Mouse (Mus musculus) megakaryocyte, embryonic 14.5 days (primary cell): ENCODE results near the gene Sorbs2.

ENCODE experiments used
- FLI1 ChIP-seq: IDR thresholded peaks from 2 replicates; pipeline ENCODE4 v1.6.1; 2012; ENCODE audit warnings: low read length, inconsistent platforms, mixed read lengths
- GATA1 ChIP-seq: IDR thresholded peaks from 3 replicates; pipeline ENCODE4 v1.6.1; 2012; ENCODE audit warnings: mixed read lengths, low read length, inconsistent platforms, borderline replicate concordance

DNA sequence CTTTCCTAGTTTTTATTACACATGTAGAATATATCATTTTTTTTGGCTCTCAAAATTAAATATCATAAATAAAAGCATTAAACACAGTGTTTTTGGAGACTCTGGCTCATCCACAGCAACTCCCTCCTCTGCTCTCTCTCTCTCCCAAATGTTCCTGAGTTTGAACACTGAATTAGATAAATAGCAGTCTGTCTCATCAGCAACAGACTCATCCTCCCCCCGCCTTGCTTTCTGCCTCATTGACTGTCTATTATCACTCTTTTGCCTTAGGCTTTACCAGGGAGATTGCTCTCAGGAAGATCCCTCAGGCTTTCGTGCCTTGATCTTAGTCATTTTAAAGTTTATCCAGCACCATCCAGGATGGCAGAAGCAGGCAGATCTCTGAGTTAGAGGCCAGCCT is 91.3 kb downstream of the Sorbs2 start:
- TF ChIP-seq GATA1, result no peak
- TF ChIP-seq FLI1, result no peak
